Mouse (Mus musculus) neural tube, embryonic 14.5 days (tissue): ENCODE data around the gene Hfe. TPM values are rescaled to one million over a fixed set of nuclear protein-coding genes. Genes with fewer than 3 reads are reported as not detected.

Source experiments
- ATAC-seq: fragments of 200-750 bp; cut with Nextera tagmentation; 2 replicates; pipeline ENCODE4 v1.8.0; 2017; ENCODE audit warnings: low read depth, mild to moderate bottlenecking, moderate TSS enrichment, moderate library complexity
- H3K27ac ChIP-seq: fragments of 300-500 bp; sonication (generic); 2 replicates; pipeline ENCODE4 v1.5.1; 2014; ENCODE audit warnings: low read depth, mild to moderate bottlenecking, control low read depth, low read length, moderate library complexity, mixed read lengths
- H3K27me3 ChIP-seq: fragments of 300-500 bp; sonication (generic); 2 replicates; pipeline ENCODE4 v1.6.1; 2014; ENCODE audit warnings: low read length; ENCODE audit not compliant: control insufficient read depth, insufficient read depth
- H3K36me3 ChIP-seq: fragments of 300-500 bp; sonication (generic); 2 replicates; pipeline ENCODE4 v1.6.1; 2014; ENCODE audit warnings: low read length, mixed read lengths; ENCODE audit not compliant: control insufficient read depth, insufficient read depth
- H3K4me1 ChIP-seq: fragments of 300-500 bp; sonication (generic); 2 replicates; pipeline ENCODE4 v1.6.1; 2014; ENCODE audit warnings: low read length; ENCODE audit not compliant: control insufficient read depth, insufficient read depth
- H3K4me2 ChIP-seq: fragments of 300-500 bp; sonication (generic); 2 replicates; pipeline ENCODE4 v1.6.1; 2014; ENCODE audit warnings: mild to moderate bottlenecking, low read depth, low read length, control low read depth
- H3K4me3 ChIP-seq: fragments of 300-500 bp; sonication (generic); 2 replicates; pipeline ENCODE4 v1.5.1; 2014; ENCODE audit warnings: low read depth, low read length, control low read depth, mixed read lengths
- H3K9ac ChIP-seq: fragments of 300-500 bp; sonication (generic); replicated peaks from 2 replicates; pipeline ENCODE4 v1.6.1; 2014; ENCODE audit warnings: low read depth, mild to moderate bottlenecking, control low read depth, low read length, mixed read lengths
- H3K9me3 ChIP-seq: fragments of 300-500 bp; sonication (generic); 2 replicates; pipeline ENCODE4 v1.6.1; 2016; ENCODE audit warnings: low read length; ENCODE audit not compliant: control insufficient read depth
- WGBS: fragments of 180-500 bp; shearing (Covaris S2); extraction: QIAGEN DNeasy Blood & Tissue Kit; methylation state at CpG from one replicate; pipeline ENCODE4 v1.1.7; 2014; 5-methylcytosine and 5-hydroxymethylcytosine counted together
- polyA plus RNA-seq: library from polyadenylated mRNA; unstranded; fragments of >200 nt; fragmentation: Nextera tagmentation; extraction: Ambion mirVana; gene quantifications from 2 replicates; pipeline ENCODE4 v1.2.1, GENCODE M21; 2014

The Hfe gene
- polyA plus RNA-seq, 1 experiment from 2014 or later, result 2.4 TPM

DNA sequence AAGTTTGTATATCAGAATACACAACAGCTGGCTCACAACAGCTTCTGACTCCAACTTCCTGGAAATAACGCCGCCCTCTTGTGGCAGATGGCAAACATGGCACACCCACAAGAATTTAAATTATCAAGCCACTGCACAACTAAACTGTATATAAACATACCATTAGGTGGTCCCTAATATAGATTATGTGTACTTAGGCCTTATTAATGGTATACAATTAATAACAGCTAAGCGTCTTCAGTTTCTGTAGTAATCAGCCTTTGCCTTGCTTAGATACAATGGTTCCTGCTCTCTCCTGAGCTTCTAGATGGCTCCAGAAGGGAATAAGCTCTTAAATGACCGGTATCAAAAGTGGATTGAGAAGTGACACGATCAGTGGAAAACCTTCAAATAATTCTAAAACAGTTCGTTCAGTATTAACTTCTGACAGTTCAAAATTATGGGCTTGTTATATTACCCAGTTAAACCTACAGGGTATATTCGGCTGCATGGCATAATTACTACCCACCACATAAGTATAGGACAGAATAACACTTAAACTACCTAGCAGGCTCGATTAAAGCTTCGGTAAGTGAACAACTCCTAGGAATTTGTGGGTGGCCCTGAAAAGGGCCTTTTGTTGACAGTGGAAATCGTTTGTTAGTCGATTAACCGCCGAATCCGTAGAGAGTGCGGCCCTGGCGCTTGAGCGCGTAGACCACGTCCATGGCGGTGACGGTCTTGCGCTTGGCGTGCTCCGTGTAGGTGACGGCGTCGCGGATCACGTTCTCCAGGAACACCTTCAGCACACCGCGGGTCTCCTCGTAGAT, 13.0 kb downstream of the Hfe start:
- Histone ChIP-seq H3K4me3 (peak overlapping the region; percentile 44), H3K9ac (peak overlapping the region; percentile 33), H3K36me3 (no peaks in the 10 kb centered on the region), H3K27me3 (no peaks in the 10 kb centered on the region), H3K4me2 (peak overlapping the region; percentile 63), H3K4me1 (peaks cover 3% of the 10 kb centered on the region; the same call in 1 of the 2 replicates), H3K27ac (peak overlapping the region; percentile 84), H3K9me3 (no peaks in the 10 kb centered on the region)
- peak; percentile 86 for ATAC-seq
- WGBS, result under 1% methylated on average over 23 of the region's 32 CpGs

- ATAC-seq, result no peak
- no peak overlapping the region for H3K4me2 ChIP-seq
Measured at GRCm38 (mm10) chr13:23696061-23696474, 14.6 kb downstream of the Hfe start.

GRCm38 (mm10) chr13:23695514-23695913, 15.1 kb downstream of the Hfe start, which contains the start of gene Hist1h1t:
Gene Hist1h1t (plus strand): TSS chr13:23695814.
- 47% methylated on average over 13 of the region's 13 CpGs for whole genome bisulfite sequencing

More at GRCm38 (mm10) chr13:23696061-23696474, 14.6 kb downstream of the Hfe start:
- 54% methylated on average over 15 of the region's 15 CpGs for WGBS
- Histone ChIP-seq H3K27ac (no peak overlapping the region), H3K27me3 (no peaks in the 10 kb centered on the region), H3K4me1 (peaks cover 3% of the 10 kb centered on the region; the same call in 1 of the 2 replicates), H3K9ac (no peak overlapping the region), H3K4me3 (no peak overlapping the region), H3K9me3 (no peaks in the 10 kb centered on the region), H3K36me3 (no peaks in the 10 kb centered on the region)

DNA sequence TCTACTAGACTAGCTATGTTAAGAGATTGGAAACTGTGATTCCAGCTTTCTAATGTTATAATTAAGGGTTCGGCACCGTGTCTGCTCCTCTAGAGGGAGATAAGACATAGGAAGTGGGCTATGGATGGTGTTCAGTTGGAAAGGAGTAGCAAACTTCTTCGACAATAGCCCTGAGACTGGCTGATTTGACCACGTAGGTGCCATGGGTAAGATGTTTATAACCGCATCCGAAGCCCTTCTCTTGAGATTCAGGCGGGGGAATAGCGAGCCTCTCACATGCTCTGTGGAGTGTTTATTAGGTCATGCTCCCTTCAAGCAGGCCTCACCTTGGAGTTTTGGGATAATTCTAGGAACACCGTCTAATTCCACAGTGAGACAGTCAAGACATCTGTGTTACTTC, 15.7 kb downstream of the Hfe start:
- Histone ChIP-seq H3K4me3 (no peak overlapping the region), H3K36me3 (no peaks in the 10 kb centered on the region), H3K9ac (no peak overlapping the region), H3K9me3 (no peaks in the 10 kb centered on the region), H3K4me1 (peaks cover 3% of the 10 kb centered on the region; the same call in 1 of the 2 replicates), H3K4me2 (no peak overlapping the region), H3K27ac (no peak overlapping the region), H3K27me3 (no peaks in the 10 kb centered on the region)
- ATAC-seq, result no peak
- WGBS, result 96% methylated on average over 9 of the region's 9 CpGs

More at GRCm38 (mm10) chr13:23695514-23695913, 15.1 kb downstream of the Hfe start, which contains the start of gene Hist1h1t:
- Histone ChIP-seq H3K9ac (no peak within 1 kb of the TSS), H3K36me3 (no peaks in the 10 kb centered on the region), H3K4me3 (no peak within 1 kb of the TSS), H3K27me3 (no peaks in the 10 kb centered on the region), H3K27ac (no peak within 1 kb of the TSS), H3K4me2 (no peak within 1 kb of the TSS), H3K9me3 (no peaks in the 10 kb centered on the region), H3K4me1 (peaks cover 3% of the 10 kb centered on the region; the same call in 1 of the 2 replicates)
- ATAC-seq, result no peak

DNA sequence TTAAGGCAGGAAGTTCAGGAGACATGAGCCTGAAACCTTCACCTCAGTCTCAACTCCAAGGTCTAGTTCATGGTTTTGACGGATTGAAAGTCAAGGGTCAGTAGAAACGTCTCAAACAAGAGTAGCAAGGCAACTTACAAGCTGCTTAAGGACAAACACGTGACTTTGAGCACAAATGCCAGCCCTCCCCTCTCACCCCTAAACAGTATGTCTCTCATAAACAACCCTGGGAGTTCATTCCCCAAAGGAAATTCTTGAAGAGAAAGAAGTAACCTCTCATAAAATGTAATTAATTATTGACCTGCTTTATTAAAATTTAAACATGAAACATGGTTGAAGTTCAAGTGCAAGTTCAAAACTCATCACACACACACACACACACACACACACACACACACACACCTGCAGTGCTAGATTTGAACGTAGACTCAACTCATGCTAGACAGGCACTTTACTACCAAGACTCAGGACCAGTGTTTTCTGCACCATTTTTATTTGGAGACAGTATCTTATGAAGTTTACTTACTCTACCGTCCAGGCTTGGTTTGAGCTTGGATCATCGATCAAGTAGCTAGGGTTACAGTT, 16.7 kb downstream of the Hfe start:
- H3K27me3 ChIP-seq, result no peaks in the 10 kb centered on the region
- no peak overlapping the region for H3K27ac ChIP-seq
- no peak overlapping the region for H3K4me3 ChIP-seq
- WGBS, result 88% methylated on average over 6 of the region's 6 CpGs
- no peaks in the 10 kb centered on the region for H3K9me3 ChIP-seq
- no peak overlapping the region for H3K4me2 ChIP-seq
- peaks cover 3% of the 10 kb centered on the region; the same call in 1 of the 2 replicates for H3K4me1 ChIP-seq
- H3K9ac ChIP-seq, result no peak overlapping the region
- ATAC-seq, result no peak
- H3K36me3 ChIP-seq, result no peaks in the 10 kb centered on the region

DNA sequence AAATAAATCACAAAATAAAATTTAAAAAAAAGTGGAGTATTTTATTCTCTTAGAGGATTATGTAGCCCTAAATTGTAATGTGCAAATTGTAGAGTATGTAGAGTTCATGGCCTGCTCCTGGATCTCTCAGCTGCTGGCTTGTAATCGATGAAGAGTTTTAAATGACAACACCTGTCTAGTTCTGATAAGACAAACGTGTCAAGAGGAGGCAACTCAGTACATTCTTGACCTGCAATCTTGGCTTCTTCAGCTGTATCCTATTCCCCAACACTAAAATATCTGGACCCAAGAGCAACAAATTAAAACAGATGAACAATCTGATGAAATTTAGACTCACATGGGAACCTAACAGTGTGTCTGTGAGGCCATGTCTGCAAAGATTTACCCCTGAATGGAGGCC, 21.2 kb downstream of the Hfe start:
- no peak overlapping the region for H3K9ac ChIP-seq
- H3K36me3 ChIP-seq, result no peaks in the 10 kb centered on the region
- H3K4me2 ChIP-seq, result no peak overlapping the region
- ATAC-seq, result no peak
- H3K27ac ChIP-seq, result no peak overlapping the region
- H3K4me3 ChIP-seq, result no peak overlapping the region
- H3K4me1 ChIP-seq, result peaks cover 8% of the 10 kb centered on the region; the same call in 1 of the 2 replicates
- H3K9me3 ChIP-seq, result no peaks in the 10 kb centered on the region
- no peaks in the 10 kb centered on the region for H3K27me3 ChIP-seq
- WGBS, result 84% methylated on average over 2 of the region's 2 CpGs

GRCm38 (mm10) chr13:23688956-23689355, 21.7 kb downstream of the Hfe start:
- H3K27ac ChIP-seq, result no peak overlapping the region
- H3K4me3 ChIP-seq, result no peak overlapping the region
- H3K9ac ChIP-seq, result no peak overlapping the region
- no peaks in the 10 kb centered on the region for H3K27me3 ChIP-seq
- no peaks in the 10 kb centered on the region for H3K36me3 ChIP-seq
- H3K4me2 ChIP-seq, result no peak overlapping the region
- peaks cover 8% of the 10 kb centered on the region; the same call in 1 of the 2 replicates for H3K4me1 ChIP-seq
- no peaks in the 10 kb centered on the region for H3K9me3 ChIP-seq
- WGBS, result 94% methylated on average over 2 of the region's 2 CpGs
- ATAC-seq, result no peak

- Histone ChIP-seq H3K4me3 (no peak overlapping the region), H3K36me3 (no peaks in the 10 kb centered on the region), H3K27ac (no peak overlapping the region), H3K27me3 (no peaks in the 10 kb centered on the region), H3K9ac (no peak overlapping the region), H3K4me2 (no peak overlapping the region), H3K4me1 (peaks cover 11% of the 10 kb centered on the region; the same call in 1 of the 2 replicates), H3K9me3 (no peaks in the 10 kb centered on the region)
- WGBS, result 98% methylated on average over 7 of the region's 7 CpGs
- ATAC-seq, result no peak
Measured at GRCm38 (mm10) chr13:23687907-23688306, 22.7 kb downstream of the Hfe start.

GRCm38 (mm10) chr13:23687181-23687580, 23.5 kb downstream of the Hfe start:
- ATAC-seq, result no peak
- H3K36me3 ChIP-seq, result no peaks in the 10 kb centered on the region
- H3K27ac ChIP-seq, result no peak overlapping the region
- no peak overlapping the region for H3K4me3 ChIP-seq
- 87% methylated on average over 4 of the region's 4 CpGs for WGBS
- no peaks in the 10 kb centered on the region for H3K9me3 ChIP-seq
- H3K4me2 ChIP-seq, result no peak overlapping the region
- H3K9ac ChIP-seq, result no peak overlapping the region
- peaks cover 14% of the 10 kb centered on the region; the same call in 1 of the 2 replicates for H3K4me1 ChIP-seq
- H3K27me3 ChIP-seq, result no peaks in the 10 kb centered on the region
